Mouse (Mus musculus): ENCODE results near the gene Cacnb1. TPM values are rescaled to one million over a fixed set of nuclear protein-coding genes. Genes with fewer than 3 reads are reported as not detected.

Cacnb1 gene
- total and polyA plus RNA-seq, 3 experiments = 0.36 to 0.55 TPM; not detected in 1

DNA sequence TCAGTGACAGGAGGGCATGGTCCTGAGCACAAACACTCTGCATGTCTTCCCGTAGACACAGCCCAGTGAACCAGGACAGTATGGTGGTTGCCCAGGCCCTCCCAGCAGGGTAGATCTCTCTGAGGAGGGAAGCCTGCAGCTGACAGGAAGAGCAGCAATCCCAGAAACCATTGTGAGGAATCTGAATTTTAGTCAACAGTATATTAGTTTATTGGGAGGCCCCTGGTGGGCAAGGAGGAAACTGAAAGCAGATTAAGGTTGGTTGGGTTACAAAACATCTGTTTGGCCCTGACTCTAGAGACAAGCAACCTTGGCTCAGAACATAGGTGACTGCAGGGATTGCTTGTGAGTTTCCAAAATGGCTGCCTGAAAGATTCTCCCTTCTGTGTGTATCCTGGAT lies 38.9 kb downstream of the Cacnb1 start:
- no peak overlapping the region for H3K4me2 ChIP-seq (ENCODE audit: insufficient read depth, low read depth, poor library complexity, severe bottlenecking)
- dilution Hi-C loops (cut with MboI; ENCODE audit: extremely low pct_ligation_motif_present, extremely low pct_unique_long_range_greater_than_20kb, low sequenced_read_pairs) = no loop called here
- no peak for TF ChIP-seq CHD2 (IDR thresholded peaks at IDR 0.05; ENCODE audit: low read length)
- TF ChIP-seq ZC3H11A (IDR thresholded peaks at IDR 0.05; ENCODE audit: low read depth, low read length) = no peak
- TF ChIP-seq MEF2A (IDR thresholded peaks at IDR 0.05; ENCODE audit: borderline replicate concordance, low read depth, low read length) = no peak
- TF ChIP-seq TCF12 (IDR thresholded peaks at IDR 0.05; ENCODE audit: low read depth, low read length) = no peak
- no peak for TF ChIP-seq E2F4 (IDR thresholded peaks at IDR 0.05; ENCODE audit: insufficient replicate concordance, low read depth, low read length)
- TF ChIP-seq USF2 (conservative IDR thresholded peaks at IDR 0.05; ENCODE audit: low read depth, low read length) = no peak
- no peak; the same call in 1 of the 2 replicates for TF ChIP-seq SMC3 (IDR thresholded peaks at IDR 0.05; ENCODE audit: low read depth, low read length)
- peak in 1 of 2 experiments; percentile 30; a peak in 1 of 4 replicates for TF ChIP-seq CTCF (conservative IDR thresholded peaks at IDR 0.05 in 1 of 2, IDR thresholded peaks at IDR 0.05 in 1 of 2; ENCODE audit: low read depth in 2 of 2, low read length in 2 of 2)
- H3K27me3 ChIP-seq (replicated peaks) = peaks cover 1% of the 10 kb centered on the region
- H3K27ac ChIP-seq (ENCODE audit: insufficient read depth, low read depth) = no peak overlapping the region
- H3K4me1 ChIP-seq (ENCODE audit: control insufficient read depth in 1 of 2, insufficient read depth in 2 of 2) = peaks cover 0 to 32% of the 10 kb centered on the region in 2 experiments; a peak in 2 of 4 replicates
- H3K36me3 ChIP-seq (replicated peaks in 1 of 2; ENCODE audit: control insufficient read depth in 1 of 2, insufficient read depth in 1 of 2, low read length in 1 of 2) = no peaks in the 10 kb centered on the region
- DNase-seq (ENCODE audit: extremely low read depth) = peak; percentile 34
- in situ Hi-C loops (cut with MboI; ENCODE audit: low pct_ligation_motif_present, low pct_unique_long_range_greater_than_20kb, low sequenced_read_pairs) = no loop called here
- H3K9ac ChIP-seq (ENCODE audit: insufficient read depth, low read depth) = no peak overlapping the region
- H3K9me3 ChIP-seq (replicated peaks; ENCODE audit: low read length) = no peaks in the 10 kb centered on the region
- H3K79me2 ChIP-seq (replicated peaks; ENCODE audit: control insufficient read depth, extremely low read depth, insufficient read depth, poor library complexity, severe bottlenecking) = no peaks in the 10 kb centered on the region
- no peak overlapping the region for H3K4me3 ChIP-seq (replicated peaks in 1 of 3; ENCODE audit: low read depth in 2 of 3, low read length in 2 of 3, poor library complexity in 1 of 3)

DNA sequence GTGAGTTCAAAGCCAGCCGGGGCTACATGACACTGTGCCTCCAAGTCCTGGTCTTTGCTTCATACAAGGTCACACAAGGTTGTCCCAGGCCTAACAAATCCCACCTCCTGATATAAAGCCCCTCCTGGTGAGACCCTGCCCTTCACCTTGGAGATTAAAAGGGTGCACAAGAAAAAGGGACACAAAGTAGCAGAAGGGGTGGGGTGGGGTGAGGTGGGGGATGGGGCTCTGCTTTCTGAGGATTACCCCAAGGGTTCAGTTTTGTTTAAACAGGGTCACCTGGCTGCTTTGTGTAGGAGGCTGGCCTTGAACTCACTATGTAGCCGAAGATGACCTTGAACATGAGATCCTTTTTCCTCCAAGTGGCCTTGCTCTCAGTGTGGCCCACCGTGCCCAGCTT lies 39.3 kb downstream of the Cacnb1 start:
- Histone ChIP-seq H3K9me3 (replicated peaks; ENCODE audit: low read length) (no peaks in the 10 kb centered on the region), H3K4me3 (replicated peaks in 1 of 3; ENCODE audit: low read depth in 2 of 3, low read length in 2 of 3, poor library complexity in 1 of 3) (no peak overlapping the region), H3K36me3 (replicated peaks in 1 of 2; ENCODE audit: control insufficient read depth in 1 of 2, insufficient read depth in 1 of 2, low read length in 1 of 2) (no peaks in the 10 kb centered on the region), H3K9ac (ENCODE audit: insufficient read depth, low read depth) (no peak overlapping the region), H3K4me1 (ENCODE audit: control insufficient read depth in 1 of 2, insufficient read depth in 2 of 2) (peaks cover 2 to 37% of the 10 kb centered on the region in 2 experiments; a peak in 3 of 4 replicates), H3K79me2 (replicated peaks; ENCODE audit: control insufficient read depth, extremely low read depth, insufficient read depth, poor library complexity, severe bottlenecking) (no peaks in the 10 kb centered on the region), H3K4me2 (ENCODE audit: insufficient read depth, low read depth, poor library complexity, severe bottlenecking) (no peak overlapping the region), H3K27me3 (replicated peaks) (peaks cover 1% of the 10 kb centered on the region), H3K27ac (ENCODE audit: insufficient read depth, low read depth) (no peak overlapping the region)
- in situ Hi-C loops (cut with MboI; ENCODE audit: low pct_ligation_motif_present, low pct_unique_long_range_greater_than_20kb, low sequenced_read_pairs) (no loop called here), dilution Hi-C loops (cut with MboI; ENCODE audit: extremely low pct_ligation_motif_present, extremely low pct_unique_long_range_greater_than_20kb, low sequenced_read_pairs) (no loop called here)
- no peak for DNase-seq (ENCODE audit: extremely low read depth)
- TF ChIP-seq ZNF384 (IDR thresholded peaks at IDR 0.05; ENCODE audit: low read depth, low read length) = no peak
- TF ChIP-seq MAX (IDR thresholded peaks at IDR 0.05; ENCODE audit: low read length) = no peak
- TF ChIP-seq MAFK (IDR thresholded peaks at IDR 0.05; ENCODE audit: insufficient replicate concordance, low read length) = no peak
- no peak for TF ChIP-seq SMC3 (IDR thresholded peaks at IDR 0.05; ENCODE audit: low read depth, low read length)

DNA sequence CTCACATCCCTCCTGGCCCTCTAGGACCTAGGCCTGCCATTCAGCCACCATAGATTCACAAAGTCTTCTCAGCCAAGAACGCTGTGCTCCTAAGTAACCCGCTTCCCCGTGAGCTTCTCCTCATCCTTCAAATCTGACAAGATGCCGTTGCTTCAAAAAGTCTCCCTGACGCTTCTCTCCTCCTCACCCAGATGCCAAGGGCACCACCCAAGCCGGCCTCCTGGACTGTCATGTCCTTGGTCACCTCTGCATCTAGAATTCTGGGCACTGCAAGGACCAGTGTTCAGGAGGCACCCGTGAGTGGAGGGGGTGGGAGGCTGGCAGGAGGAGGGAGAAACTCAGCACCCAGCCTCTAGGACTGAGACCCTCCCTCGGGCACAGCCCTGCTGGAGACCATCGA lies 40.1 kb downstream of the Cacnb1 start:
- in situ Hi-C loops (cut with MboI; ENCODE audit: low pct_ligation_motif_present, low pct_unique_long_range_greater_than_20kb, low sequenced_read_pairs) = no loop called here
- no peak overlapping the region for H3K27ac ChIP-seq (ENCODE audit: insufficient read depth, low read depth)
- TF ChIP-seq JUND (conservative IDR thresholded peaks at IDR 0.05; ENCODE audit: low read depth, low read length) (no peak), KAT2A (IDR thresholded peaks at IDR 0.05; ENCODE audit: insufficient replicate concordance, low read length) (no peak), HCFC1 (IDR thresholded peaks at IDR 0.05; ENCODE audit: low read depth, low read length) (no peak), ELF1 (IDR thresholded peaks at IDR 0.05; ENCODE audit: low read depth, low read length) (no peak), TCF12 (IDR thresholded peaks at IDR 0.05; ENCODE audit: low read depth, low read length) (no peak), NELFE (IDR thresholded peaks at IDR 0.05; ENCODE audit: low read depth, low read length) (no peak), CHD2 (IDR thresholded peaks at IDR 0.05; ENCODE audit: low read length) (no peak), CTCF (conservative IDR thresholded peaks at IDR 0.05 in 1 of 2, IDR thresholded peaks at IDR 0.05 in 1 of 2; ENCODE audit: low read depth in 2 of 2, low read length in 2 of 2) (no peak), E2F4 (IDR thresholded peaks at IDR 0.05; ENCODE audit: insufficient replicate concordance, low read depth, low read length) (no peak), UBTF (IDR thresholded peaks at IDR 0.05; ENCODE audit: low read depth, low read length) (no peak), EP300 (IDR thresholded peaks at IDR 0.05; ENCODE audit: low read length) (no peak)

More for the DNA sequence above, 40.1 kb downstream of the Cacnb1 start:
- dilution Hi-C loops (cut with MboI; ENCODE audit: extremely low pct_ligation_motif_present, extremely low pct_unique_long_range_greater_than_20kb, low sequenced_read_pairs) = no loop called here
- H3K9me3 ChIP-seq (replicated peaks; ENCODE audit: low read length) = no peaks in the 10 kb centered on the region
- H3K4me1 ChIP-seq (ENCODE audit: control insufficient read depth in 1 of 2, insufficient read depth in 2 of 2) = peaks cover 9 to 45% of the 10 kb centered on the region in 2 experiments
- no peaks in the 10 kb centered on the region for H3K79me2 ChIP-seq (replicated peaks; ENCODE audit: control insufficient read depth, extremely low read depth, insufficient read depth, poor library complexity, severe bottlenecking)
- H3K4me3 ChIP-seq (replicated peaks in 1 of 3; ENCODE audit: low read depth in 2 of 3, low read length in 2 of 3, poor library complexity in 1 of 3) = no peak overlapping the region
- no peak overlapping the region for H3K9ac ChIP-seq (ENCODE audit: insufficient read depth, low read depth)
- no peaks in the 10 kb centered on the region for H3K36me3 ChIP-seq (replicated peaks in 1 of 2; ENCODE audit: control insufficient read depth in 1 of 2, insufficient read depth in 1 of 2, low read length in 1 of 2)
- H3K27me3 ChIP-seq (replicated peaks) = peaks cover 1% of the 10 kb centered on the region
- H3K4me2 ChIP-seq (ENCODE audit: insufficient read depth, low read depth, poor library complexity, severe bottlenecking) = no peak overlapping the region
- DNase-seq (ENCODE audit: extremely low read depth) = no peak
